Mouse (Mus musculus) midbrain, postnatal 0 days (tissue): ENCODE results near the gene Robo4. TPM values are rescaled to one million over a fixed set of nuclear protein-coding genes. Genes with fewer than 3 reads are reported as not detected.
A peak's percentile ranks its signal among the peaks of the same experiment; 100 is the strongest.

Source experiments
- ATAC-seq: fragments of 200-750 bp; cut with Nextera tagmentation; 2 replicates; pipeline ENCODE4 v1.8.0; 2017; ENCODE audit warnings: moderate number of reproducible peaks, mild to moderate bottlenecking, moderate TSS enrichment, moderate library complexity; ENCODE audit not compliant: low FRiP score
- DNase-seq: peaks from one replicate; pipeline ENCODE4 v3.0.0-alpha.2; 2015; ENCODE audit warnings: low spot score
- H3K27ac ChIP-seq: fragments of 300-500 bp; sonication (generic); 2 replicates; pipeline ENCODE4 v1.5.1; 2014; ENCODE audit warnings: low read depth, mild to moderate bottlenecking, low read length, mixed read lengths
- H3K27me3 ChIP-seq: fragments of 300-500 bp; sonication (generic); 2 replicates; pipeline ENCODE4 v1.6.1; 2014; ENCODE audit warnings: low read length, control low read depth, mixed read lengths; ENCODE audit not compliant: insufficient read depth
- H3K36me3 ChIP-seq: fragments of 300-500 bp; sonication (generic); 2 replicates; pipeline ENCODE4 v1.6.1; 2014; ENCODE audit warnings: low read length, control low read depth, mixed read lengths; ENCODE audit not compliant: insufficient read depth
- H3K4me1 ChIP-seq: fragments of 300-500 bp; sonication (generic); 2 replicates; pipeline ENCODE4 v1.6.1; 2014; ENCODE audit warnings: mild to moderate bottlenecking, control low read depth, antibody characterized with exemption, low read length, mixed read lengths; ENCODE audit not compliant: insufficient read depth
- H3K4me2 ChIP-seq: fragments of 300-500 bp; sonication (generic); 2 replicates; pipeline ENCODE4 v1.6.1; 2014; ENCODE audit warnings: low read depth, mild to moderate bottlenecking, low read length, mixed read lengths; ENCODE audit not compliant: poor library complexity, severe bottlenecking
- H3K4me3 ChIP-seq: fragments of 300-500 bp; sonication (generic); 2 replicates; pipeline ENCODE4 v1.5.1; 2014; ENCODE audit warnings: low read depth, mild to moderate bottlenecking, low read length, moderate library complexity
- H3K9ac ChIP-seq: fragments of 300-500 bp; sonication (generic); replicated peaks from 2 replicates; pipeline ENCODE4 v1.6.1; 2014; ENCODE audit warnings: mild to moderate bottlenecking, low read length, moderate library complexity, mixed read lengths; ENCODE audit not compliant: poor library complexity, severe bottlenecking
- H3K9me3 ChIP-seq: fragments of 300-500 bp; sonication (generic); 2 replicates; pipeline ENCODE4 v1.6.1; 2016; ENCODE audit warnings: low read length, control low read depth
- CTCF ChIP-seq: IDR thresholded peaks from 2 replicates; pipeline ENCODE4 v1.5.1; 2016; ENCODE audit warnings: antibody characterized with exemption, mild to moderate bottlenecking
- WGBS: fragments of 180-500 bp; shearing (Covaris S2); extraction: QIAGEN DNeasy Blood & Tissue Kit; methylation state at CpG from one replicate; pipeline ENCODE4 v1.1.7; 2014; 5-methylcytosine and 5-hydroxymethylcytosine counted together
- polyA plus RNA-seq: library from polyadenylated mRNA; unstranded; fragments of >200 nt; fragmentation: Nextera tagmentation; extraction: Ambion mirVana; gene quantifications from 2 replicates; pipeline ENCODE4 v1.2.1, GENCODE M21; 2015
- total RNA-seq: library from RNA; depleted of rRNA; stranded (reverse); fragments of >200 nt; gene quantifications from 2 replicates; pipeline ENCODE4 v1.2.3, GENCODE M21; 2014

Robo4 gene
- total and polyA plus RNA-seq, 2 experiments from 2014 or later: 4.0 to 10.1 TPM

DNA sequence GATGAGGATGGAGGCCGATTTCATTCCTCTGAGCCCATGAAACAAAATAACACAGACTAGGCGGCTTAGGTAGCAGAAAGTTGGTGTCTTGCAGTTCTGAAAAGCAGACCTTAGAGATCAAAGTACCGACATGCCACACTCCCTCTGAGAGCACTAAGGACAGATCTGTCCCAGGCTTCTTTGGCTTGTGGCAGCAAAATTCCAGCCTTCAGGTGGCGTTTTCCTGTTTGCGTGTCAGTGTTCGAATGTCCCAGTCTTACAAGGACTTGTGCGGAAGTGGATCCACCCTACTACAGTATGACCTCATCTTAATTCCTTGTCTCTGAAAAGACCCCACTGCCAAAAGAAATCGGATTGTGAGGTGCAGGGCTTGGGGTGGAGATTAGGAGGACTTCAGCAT, 32.8 kb upstream of the Robo4 start:
- no peaks in the 10 kb centered on the region for H3K9me3 ChIP-seq
- H3K27ac ChIP-seq: peak overlapping the region; percentile 47
- ATAC-seq (no peak), DNase-seq (no peak)
- H3K9ac ChIP-seq: no peak overlapping the region
- H3K4me1 ChIP-seq: no peaks in the 10 kb centered on the region
- no peaks in the 10 kb centered on the region for H3K36me3 ChIP-seq
- no peaks in the 10 kb centered on the region for H3K27me3 ChIP-seq
- WGBS: 79% methylated on average over 8 of the region's 8 CpGs
- peak overlapping the region; percentile 22 for H3K4me3 ChIP-seq
- H3K4me2 ChIP-seq: peak overlapping the region; percentile 33; the same call in 1 of the 2 replicates
- no peak; the same call in none of the 2 replicates for TF ChIP-seq CTCF

DNA sequence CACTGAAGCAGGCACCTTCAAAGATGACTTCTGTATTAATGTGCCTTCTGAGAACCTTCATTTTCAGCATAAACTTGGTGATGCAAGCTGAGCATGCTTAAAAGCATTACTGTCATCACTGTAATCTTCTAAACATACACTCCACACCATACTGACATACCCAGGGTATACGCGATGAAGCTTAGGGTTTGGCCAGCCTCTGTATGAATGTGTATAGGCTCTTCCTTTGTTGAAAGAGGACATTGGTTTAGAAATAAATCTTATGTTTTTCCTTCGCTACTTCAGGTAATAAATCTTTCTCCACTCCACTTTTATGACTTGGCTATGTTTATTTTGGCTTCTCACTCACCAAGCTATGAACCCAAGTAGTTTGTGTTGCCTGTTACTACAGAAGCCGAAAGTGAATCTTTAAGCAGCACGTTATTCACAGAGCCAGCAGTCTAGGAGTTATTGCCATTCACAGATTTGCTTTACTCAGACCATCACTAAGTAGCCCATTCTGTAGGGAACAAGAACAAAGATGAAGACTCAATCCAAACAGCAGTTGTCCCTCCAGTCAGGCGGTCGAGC, 30.4 kb upstream of the Robo4 start:
- H3K4me2 ChIP-seq: no peak overlapping the region
- DNase-seq: no peak
- H3K36me3 ChIP-seq: no peaks in the 10 kb centered on the region
- H3K4me3 ChIP-seq: no peak overlapping the region
- 76% methylated on average over 7 of the region's 7 CpGs for WGBS
- no peak overlapping the region for H3K9ac ChIP-seq
- TF ChIP-seq CTCF: no peak
- H3K9me3 ChIP-seq: no peaks in the 10 kb centered on the region
- H3K4me1 ChIP-seq: no peaks in the 10 kb centered on the region
- ATAC-seq: no peak
- H3K27me3 ChIP-seq: no peaks in the 10 kb centered on the region
- no peak overlapping the region for H3K27ac ChIP-seq

DNA sequence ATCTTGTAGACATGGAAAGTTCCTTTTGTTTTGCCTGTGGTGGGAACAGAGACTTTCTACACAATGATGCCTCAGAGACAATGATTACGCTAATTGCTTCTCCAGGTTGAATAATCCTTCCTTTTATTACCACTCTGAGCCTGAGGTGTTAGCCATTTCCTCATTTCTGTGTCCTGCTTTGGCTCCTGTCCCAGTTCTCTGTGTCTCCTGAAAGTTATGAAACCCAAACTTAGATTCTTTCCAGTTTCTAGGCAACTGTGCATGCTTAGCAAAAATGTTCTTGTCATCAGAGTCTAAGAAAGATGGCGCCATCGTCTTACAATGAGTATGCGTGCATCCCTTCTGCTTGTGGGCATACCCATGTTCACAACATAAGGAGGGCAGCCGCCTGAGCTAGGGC, 26.0 kb upstream of the Robo4 start:
- peak; percentile 19 for DNase-seq

DNA sequence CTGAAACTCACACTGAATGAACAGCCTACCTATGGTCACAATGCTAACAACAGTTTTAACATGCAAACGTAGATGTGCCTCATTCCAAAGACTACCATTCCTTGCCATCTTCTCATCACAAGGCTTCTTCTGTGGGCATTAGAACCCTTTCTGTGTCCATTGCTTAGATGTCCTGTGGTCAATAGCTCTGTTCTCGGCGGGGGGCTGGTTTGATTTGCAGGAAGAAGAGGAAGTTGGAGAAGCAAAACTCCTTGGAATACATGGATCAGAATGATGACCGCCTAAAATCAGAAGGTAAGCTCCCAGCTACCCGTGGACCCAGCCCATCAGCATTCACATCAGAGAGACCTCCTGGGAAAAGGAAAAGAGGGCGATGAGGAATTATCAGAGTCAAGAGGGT, 18.5 kb upstream of the Robo4 start:
- WGBS: 93% methylated on average over 6 of the region's 6 CpGs
- Histone ChIP-seq H3K9ac (no peak overlapping the region), H3K36me3 (no peaks in the 10 kb centered on the region), H3K4me1 (no peaks in the 10 kb centered on the region), H3K27me3 (no peaks in the 10 kb centered on the region), H3K27ac (no peak overlapping the region), H3K4me3 (no peak overlapping the region), H3K4me2 (no peak overlapping the region), H3K9me3 (no peaks in the 10 kb centered on the region)
- no peak for ATAC-seq
- no peak for TF ChIP-seq CTCF
- no peak for DNase-seq

More for the DNA sequence above, 26.0 kb upstream of the Robo4 start:
- ATAC-seq: no peak
- no peak overlapping the region for H3K27ac ChIP-seq
- no peak overlapping the region for H3K4me2 ChIP-seq
- 79% methylated on average over 5 of the region's 5 CpGs for WGBS
- no peaks in the 10 kb centered on the region for H3K9me3 ChIP-seq
- H3K27me3 ChIP-seq: no peaks in the 10 kb centered on the region
- H3K4me3 ChIP-seq: no peak overlapping the region
- no peak for TF ChIP-seq CTCF
- H3K9ac ChIP-seq: no peak overlapping the region
- no peaks in the 10 kb centered on the region for H3K4me1 ChIP-seq
- no peaks in the 10 kb centered on the region for H3K36me3 ChIP-seq

DNA sequence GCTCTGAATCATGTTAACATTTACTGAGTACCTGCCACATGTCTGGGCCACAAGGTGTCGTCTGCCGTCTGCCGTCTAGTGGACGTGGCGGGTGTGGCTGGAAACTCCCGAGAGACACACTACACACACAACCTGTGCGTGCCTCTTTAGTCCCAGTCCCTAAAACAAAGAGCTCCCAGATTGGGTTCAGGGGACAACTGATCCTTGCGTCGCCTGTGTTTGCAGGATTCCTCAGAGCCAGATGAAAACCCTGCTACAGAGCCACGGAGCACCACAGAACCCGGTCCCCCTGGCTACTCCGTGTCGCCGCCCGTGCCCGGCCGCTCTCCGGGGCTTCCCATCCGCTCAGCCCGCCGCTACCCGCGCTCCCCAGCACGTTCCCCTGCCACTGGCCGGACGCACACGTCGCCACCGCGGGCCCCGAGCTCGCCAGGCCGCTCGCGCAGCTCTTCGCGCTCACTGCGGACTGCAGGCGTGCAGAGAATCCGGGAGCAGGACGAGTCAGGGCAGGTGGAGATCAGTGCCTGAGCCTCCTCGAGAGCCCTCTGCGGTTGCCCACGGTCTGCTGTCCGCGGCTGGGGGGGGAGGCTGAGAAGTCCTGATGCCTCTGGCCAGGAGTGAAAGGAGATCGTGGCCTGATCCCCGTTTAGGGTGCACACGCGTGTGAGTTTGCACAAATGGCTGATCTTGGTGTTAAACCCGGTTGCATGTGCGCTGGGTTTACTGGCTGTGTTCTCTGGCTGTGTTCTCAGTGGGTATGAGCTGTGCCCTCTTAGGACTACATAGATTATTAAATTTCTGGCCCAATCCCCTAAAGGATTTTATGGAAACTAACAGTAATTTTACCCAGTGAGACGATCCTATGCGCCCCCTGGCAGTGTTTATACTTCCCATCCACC, 17.2 kb upstream of the Robo4 start:
- H3K9ac ChIP-seq: peak overlapping the region; percentile 79
- H3K4me2 ChIP-seq: peak overlapping the region; percentile 84
- peak; percentile 83 for ATAC-seq
- no peaks in the 10 kb centered on the region for H3K36me3 ChIP-seq
- H3K27ac ChIP-seq: peak overlapping the region; percentile 63
- H3K4me3 ChIP-seq: peak overlapping the region; percentile 47
- TF ChIP-seq CTCF: peak; percentile 66
- H3K4me1 ChIP-seq: no peaks in the 10 kb centered on the region
- no peaks in the 10 kb centered on the region for H3K9me3 ChIP-seq
- peak; percentile 56 for DNase-seq
- WGBS: 7% methylated on average over 52 of the region's 54 CpGs
- H3K27me3 ChIP-seq: no peaks in the 10 kb centered on the region

DNA sequence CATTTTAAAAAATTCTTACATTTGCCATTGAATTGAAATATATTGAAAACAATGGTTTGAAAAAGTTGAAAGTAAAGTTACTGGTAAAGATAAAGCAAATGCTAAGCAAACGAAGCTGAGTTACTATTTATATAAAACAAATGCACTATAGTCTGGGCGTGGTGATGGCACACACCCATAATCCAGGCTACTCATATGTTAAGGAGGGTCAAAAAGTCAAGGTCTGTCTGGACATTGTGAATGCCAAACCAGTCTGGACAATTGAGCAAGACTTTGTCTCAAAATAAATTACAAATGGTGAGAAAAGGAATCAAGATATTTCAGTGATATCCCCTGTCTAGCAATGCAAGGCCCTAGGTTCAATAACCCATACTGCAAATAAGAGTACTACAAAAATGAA, 10.8 kb upstream of the Robo4 start:
- 63% methylated on average over 2 of the region's 2 CpGs for WGBS
- no peak overlapping the region for H3K4me3 ChIP-seq
- DNase-seq: no peak
- no peaks in the 10 kb centered on the region for H3K27me3 ChIP-seq
- TF ChIP-seq CTCF: no peak
- ATAC-seq: no peak
- no peak overlapping the region for H3K27ac ChIP-seq
- H3K9ac ChIP-seq: no peak overlapping the region
- H3K36me3 ChIP-seq: no peaks in the 10 kb centered on the region
- H3K9me3 ChIP-seq: no peaks in the 10 kb centered on the region
- H3K4me2 ChIP-seq: no peak overlapping the region
- H3K4me1 ChIP-seq: no peaks in the 10 kb centered on the region
